27 mouse cellular contexts compared by ENCODE assay signal in genomic region chr13:93135501-93135900, GRCm38 (mm10). TPM values are rescaled to one million over a fixed set of nuclear protein-coding genes. Genes with fewer than 3 reads are reported as not detected.
A peak's percentile ranks its signal among the peaks of the same experiment; 100 is the strongest.
DNase-seq lines count a peak whose midpoint lies in the region; ATAC-seq and TF ChIP-seq lines count a peak whose summit lies in the region.
"Had no signal": no experiment of that assay in that cellular context is flagged by ENCODE, and none has a peak within 500 bp of the region (broad histone marks: within the 10 kb centered on the region; RNA-seq: fewer than 3 reads in every experiment).

No protein-coding gene starts in this region.

- no peaks in the 10 kb centered on the region for H3K36me3 ChIP-seq in heart, postnatal 0 days (replicated peaks; ENCODE audit: control insufficient read depth, insufficient read depth, low read length)
- H3K36me3 ChIP-seq: embryonic facial prominence, embryonic 10.5 days; embryonic facial prominence, embryonic 13.5 days; forebrain, embryonic 12.5 days; forebrain, embryonic 15.5 days; heart, embryonic 12.5 days; heart, embryonic 15.5 days; hindbrain, embryonic 10.5 days; hindbrain, embryonic 13.5 days; intestine, embryonic 15.5 days had no signal

- H3K4me3 ChIP-seq in heart, postnatal 0 days (ENCODE audit: low read depth, low read length) = no peak overlapping the region
- H3K4me3 ChIP-seq: embryonic facial prominence, embryonic 10.5 days; embryonic facial prominence, embryonic 13.5 days; erythroblast, embryonic 14.5 days; forebrain, embryonic 12.5 days; forebrain, embryonic 15.5 days; heart, embryonic 12.5 days; heart, embryonic 15.5 days; hindbrain, embryonic 10.5 days; hindbrain, embryonic 13.5 days; intestine, embryonic 15.5 days had no signal

- no peak for ATAC-seq in heart, postnatal 0 days (ENCODE audit: insufficient read depth, low read depth)
- ATAC-seq: activated CD4-positive, CD25-positive, alpha-beta regulatory T cell, adult 4 months; forebrain, embryonic 15.5 days; hindbrain, embryonic 16.5 days; intestine, embryonic 15.5 days had no signal

- H3K9ac ChIP-seq in heart, postnatal 0 days (replicated peaks; ENCODE audit: low read depth, low read length) = no peak overlapping the region
- H3K9ac ChIP-seq: embryonic facial prominence, embryonic 13.5 days; forebrain, embryonic 12.5 days; forebrain, embryonic 15.5 days; heart, embryonic 12.5 days; heart, embryonic 15.5 days; hindbrain, embryonic 13.5 days; intestine, embryonic 15.5 days had no signal

- intact Hi-C loops in heart, postnatal 10 days (cut with DNase I) = no loop called here

- no peaks in the 10 kb centered on the region for H3K9me3 ChIP-seq in heart, postnatal 0 days (replicated peaks; ENCODE audit: control insufficient read depth, low read length)
- H3K9me3 ChIP-seq: embryonic facial prominence, embryonic 10.5 days; embryonic facial prominence, embryonic 13.5 days; forebrain, embryonic 12.5 days; forebrain, embryonic 15.5 days; heart, embryonic 12.5 days; heart, embryonic 15.5 days; hindbrain, embryonic 10.5 days; hindbrain, embryonic 13.5 days; intestine, embryonic 15.5 days had no signal

- 65% methylated on average over 2 of the region's 2 CpGs for WGBS in heart, postnatal 0 days

- TF ChIP-seq EP300 in heart, postnatal 0 days (IDR thresholded peaks at IDR 0.05; ENCODE audit: low read depth) = no peak

- H3K4me2 ChIP-seq in heart, postnatal 0 days (ENCODE audit: low read depth, low read length) = no peak overlapping the region
- H3K4me2 ChIP-seq: embryonic facial prominence, embryonic 13.5 days; forebrain, embryonic 12.5 days; forebrain, embryonic 15.5 days; heart, embryonic 12.5 days; heart, embryonic 15.5 days; hindbrain, embryonic 13.5 days; intestine, embryonic 15.5 days had no signal

- peak; percentile 56 for DNase-seq in gastrocnemius, adult 18-20 months (ENCODE audit: low spot score)
- no peak for DNase-seq in gastrocnemius, adult 8-10 months (ENCODE audit: low spot score in 2 of 2)
- DNase-seq in heart, postnatal 0 days (ENCODE audit: low spot score) = peak; percentile 31
- no peak for DNase-seq in heart, postnatal 10 days
- peak; percentile 10 for DNase-seq in adipocyte (ENCODE audit: low spot score)
- peak; percentile 80 for DNase-seq in skeletal muscle tissue, adult 2 months (ENCODE audit: low read depth, low spot score)
- no peak for DNase-seq in cerebellum, adult 9-10 months
- DNase-seq: adrenal gland, postnatal 14 days; cerebellum, adult 11 months; cerebellum, adult 2 months; cerebellum, postnatal 10 days; cerebellum, postnatal 36 days; embryo, embryonic 11 days; gastrocnemius, postnatal 36 days; heart, postnatal 36 days had no signal

- H3K27ac ChIP-seq in heart, postnatal 0 days (ENCODE audit: low read depth) = 0 out of 2 replicates have a peak overlapping the region, but pooled peaks have one; percentile 46
- H3K27ac ChIP-seq: embryonic facial prominence, embryonic 10.5 days; embryonic facial prominence, embryonic 13.5 days; forebrain, embryonic 12.5 days; forebrain, embryonic 15.5 days; heart, embryonic 15.5 days; hindbrain, embryonic 10.5 days; hindbrain, embryonic 13.5 days; intestine, embryonic 15.5 days had no signal

- no peaks in the 10 kb centered on the region for H3K27me3 ChIP-seq in heart, postnatal 0 days (ENCODE audit: control insufficient read depth, insufficient read depth, low read length)
- H3K27me3 ChIP-seq: embryonic facial prominence, embryonic 13.5 days; forebrain, embryonic 12.5 days; forebrain, embryonic 15.5 days; heart, embryonic 12.5 days; heart, embryonic 15.5 days; hindbrain, embryonic 13.5 days; intestine, embryonic 15.5 days had no signal

- H3K4me1 ChIP-seq in heart, postnatal 0 days (ENCODE audit: control insufficient read depth, insufficient read depth) = peaks cover 29% of the 10 kb centered on the region
- H3K4me1 ChIP-seq: forebrain, embryonic 12.5 days; forebrain, embryonic 15.5 days; hindbrain, embryonic 10.5 days; hindbrain, embryonic 13.5 days; intestine, embryonic 15.5 days had no signal

- TF ChIP-seq CTCF in heart, postnatal 0 days (IDR thresholded peaks at IDR 0.05; ENCODE audit: low read depth) = no peak

RNA-seq across cellular contexts. Expression of gene Cmya5, which starts 9.0 kb away (rescaled TPM):
- 1,000 to 10,000 TPM; 1,374 to 1,544 TPM for total RNA-seq in gastrocnemius, adult 18-20 months (2021)
- total RNA-seq in gastrocnemius, adult 8-10 months (2022) = 1,000 to 10,000 TPM; 1,379 to 2,047 (median 1,612) TPM
- total RNA-seq in heart, postnatal 0 days (2014; rRNA removed; ENCODE audit: low replicate concordance) = 30.7 and 34.6 TPM in 2 replicates
- polyA plus RNA-seq in heart, postnatal 0 days (2015; fragmentation: Nextera tagmentation; extraction: Ambion mirVana) = 7.3 and 8.3 TPM in 2 replicates
- total RNA-seq in heart, postnatal 10 days (2021) = 100 to 1,000 TPM; 118 to 123 TPM
- polyA plus RNA-seq: erythroblast, embryonic 14.5 days had no signal

RNA-seq across cellular contexts. Expression of gene Tent2, which starts 56.7 kb away (rescaled TPM):
- total RNA-seq in gastrocnemius, adult 18-20 months (2021) = 10 to 100 TPM; 11.3 to 12.6 TPM
- total RNA-seq in gastrocnemius, adult 8-10 months (2022) = 10 to 100 TPM in 2 of 4 experiments, 1 to 10 TPM in 2; 8.1 to 10.7 (median 10.1) TPM
- 32.1 and 34.0 TPM in 2 replicates for total RNA-seq in heart, postnatal 0 days (2014; rRNA removed; ENCODE audit: low replicate concordance)
- polyA plus RNA-seq in heart, postnatal 0 days (2015; fragmentation: Nextera tagmentation; extraction: Ambion mirVana) = 18.9 and 19.2 TPM in 2 replicates
- total RNA-seq in heart, postnatal 10 days (2021) = 10 to 100 TPM; 24.0 to 25.8 TPM

Comparison
In these comparisons a context has a peak if more than half of its experiments do, and no peak if none do; other contexts are left out.
1. DNase-seq: peak in gastrocnemius, adult 18-20 months (single experiment), heart, postnatal 0 days (single experiment), adipocyte (single experiment) and skeletal muscle tissue, adult 2 months (single experiment); none in gastrocnemius, adult 8-10 months (0 of 2), heart, postnatal 10 days (0 of 2) and cerebellum, adult 9-10 months (single experiment).
2. RNA of gene Cmya5, which starts 9.0 kb away (total RNA-seq): 1,379 to 2,047 TPM in gastrocnemius, adult 8-10 months and 1,374 to 1,544 TPM in gastrocnemius, adult 18-20 months; 118 to 123 TPM in heart, postnatal 10 days and 30.7 to 34.6 TPM in heart, postnatal 0 days; every median in the first group is over 10 times any median in the second.